Mouse (Mus musculus) lung, postnatal 0 days (tissue): ENCODE data around the gene Olfr1392.

Experiments
- CTCF ChIP-seq: IDR thresholded peaks from 2 replicates; pipeline ENCODE4 v1.5.1; 2016; ENCODE audit warnings: antibody characterized with exemption, mild to moderate bottlenecking
- EP300 ChIP-seq: IDR thresholded peaks from 2 replicates; pipeline ENCODE4 v1.6.1; 2016; ENCODE audit warnings: antibody characterized with exemption, mild to moderate bottlenecking, control low read depth

GRCm38 (mm10) chr11:49246523-49246922, 38.6 kb upstream of the Olfr1392 start:
- TF ChIP-seq CTCF (no peak), EP300 (no peak)
